Mouse (Mus musculus): ENCODE measurements around the gene E130114P18Rik.

The E130114P18Rik gene

GRCm38 (mm10) chr4:97778211-97779002 lies 529 bp upstream of the E130114P18Rik start:
- DNase-seq (ENCODE audit: extremely low read depth, low read depth): no peak

- no peak for DNase-seq (ENCODE audit: extremely low read depth, low read depth)
These were observed 685 bp downstream of the E130114P18Rik start for GRCm38 (mm10) chr4:97777081-97777705.

- DNase-seq (ENCODE audit: extremely low read depth, low read depth): no peak
These were observed 1.3 kb downstream of the E130114P18Rik start for GRCm38 (mm10) chr4:97776388-97777080.

GRCm38 (mm10) chr4:97775494-97776265 lies 2.2 kb downstream of the E130114P18Rik start:
- no peak for DNase-seq (ENCODE audit: extremely low read depth, low read depth)

- DNase-seq (ENCODE audit: extremely low read depth, low read depth): no peak
These were observed 2.8 kb downstream of the E130114P18Rik start for GRCm38 (mm10) chr4:97775059-97775458.

GRCm38 (mm10) chr4:97774446-97774950 lies 3.4 kb downstream of the E130114P18Rik start:
- DNase-seq (ENCODE audit: extremely low read depth, low read depth): no peak

- DNase-seq (ENCODE audit: extremely low read depth, low read depth): no peak
These were observed 4.1 kb downstream of the E130114P18Rik start for GRCm38 (mm10) chr4:97773791-97774190.

GRCm38 (mm10) chr4:97773110-97773593 lies 4.7 kb downstream of the E130114P18Rik start:
- peak; percentile 100 for DNase-seq (ENCODE audit: extremely low read depth, low read depth)

- DNase-seq (ENCODE audit: extremely low read depth, low read depth): no peak
These were observed 5.2 kb downstream of the E130114P18Rik start, which contains the start of gene Nfia for GRCm38 (mm10) chr4:97772641-97773040. TSS of gene Nfia (plus strand) at chr4:97772734.

GRCm38 (mm10) chr4:97772084-97772484 lies 5.8 kb downstream of the E130114P18Rik start:
- DNase-seq (ENCODE audit: extremely low read depth, low read depth): peak; percentile 92

- no peak for DNase-seq (ENCODE audit: extremely low read depth, low read depth)
These were observed 6.5 kb downstream of the E130114P18Rik start for GRCm38 (mm10) chr4:97771426-97771825.

GRCm38 (mm10) chr4:97769861-97770260 lies 8.0 kb downstream of the E130114P18Rik start:
- DNase-seq (ENCODE audit: extremely low read depth, low read depth): no peak

GRCm38 (mm10) chr4:97767516-97767915 lies 10.4 kb downstream of the E130114P18Rik start:
- DNase-seq (ENCODE audit: extremely low read depth, low read depth): no peak

- DNase-seq (ENCODE audit: extremely low read depth, low read depth): no peak
These were observed 10.9 kb downstream of the E130114P18Rik start for GRCm38 (mm10) chr4:97767025-97767424.

- no peak for DNase-seq (ENCODE audit: extremely low read depth, low read depth)
These were observed 11.8 kb downstream of the E130114P18Rik start for GRCm38 (mm10) chr4:97766100-97766499.

GRCm38 (mm10) chr4:97765341-97766020 lies 12.4 kb downstream of the E130114P18Rik start:
- DNase-seq (ENCODE audit: extremely low read depth, low read depth): no peak

- no peak for DNase-seq (ENCODE audit: extremely low read depth, low read depth)
These were observed 13.3 kb downstream of the E130114P18Rik start for GRCm38 (mm10) chr4:97764616-97765015.

GRCm38 (mm10) chr4:97758661-97759060 lies 19.2 kb downstream of the E130114P18Rik start:
- no peak for DNase-seq (ENCODE audit: extremely low read depth, low read depth)

- no peak for DNase-seq (ENCODE audit: extremely low read depth, low read depth)
These were observed 19.9 kb downstream of the E130114P18Rik start for GRCm38 (mm10) chr4:97757978-97758461.
